Mouse (Mus musculus): ENCODE results near the gene Mfsd14b. TPM values are rescaled to one million over a fixed set of nuclear protein-coding genes. Genes with fewer than 3 reads are reported as not detected.
A peak's percentile ranks its signal among the peaks of the same experiment; 100 is the strongest.

The Mfsd14b gene
- polyA plus RNA-seq (2015; fragmentation: Nextera tagmentation; extraction: Ambion mirVana), result 41.9 and 45.0 TPM in 2 replicates

DNA sequence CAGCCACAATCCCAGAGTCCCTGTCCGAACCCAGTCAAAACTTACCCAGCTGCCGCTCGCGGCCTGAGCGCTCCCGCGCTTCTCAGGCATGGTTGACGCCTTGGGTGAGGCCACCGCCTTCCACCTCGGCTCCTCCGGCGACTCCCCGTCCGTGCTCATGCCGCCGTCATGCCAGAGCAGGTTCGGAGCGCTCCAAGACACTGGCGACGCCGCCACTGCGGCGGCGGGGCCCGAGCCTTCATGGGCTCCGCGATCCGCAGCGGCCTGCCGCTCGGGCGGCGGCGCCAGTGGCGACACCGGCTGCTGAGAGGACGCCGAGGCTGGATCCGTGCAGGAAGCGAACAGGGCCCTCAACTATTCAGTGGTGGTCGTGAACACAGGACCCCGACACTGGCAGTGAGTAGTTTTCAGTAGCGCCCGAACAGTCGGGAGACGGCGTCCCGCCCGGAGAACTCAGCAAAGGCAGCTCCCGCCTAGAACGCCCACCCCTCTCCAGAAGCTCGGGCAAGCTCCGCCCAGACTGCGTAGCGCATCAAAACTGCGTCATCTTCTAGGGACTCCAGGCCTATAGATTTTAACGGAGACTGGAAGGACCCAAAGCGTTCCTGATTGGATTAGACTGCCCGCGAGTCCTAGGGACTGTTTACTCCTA, at the start of gene Mfsd14b:
TSS of gene Mfsd14b (minus strand) at position 517 of the 652 bp plus-strand sequence.
- H3K9me3 ChIP-seq (replicated peaks), result no peaks in the 10 kb centered on the region
- H3K36me3 ChIP-seq (replicated peaks), result no peaks in the 10 kb centered on the region
- peak within 1 kb of the TSS; percentile 84 for H3K9ac ChIP-seq
- peak within 1 kb of the TSS; percentile 86 for H3K4me3 ChIP-seq (replicated peaks)
- no peaks in the 10 kb centered on the region for H3K27me3 ChIP-seq
- WGBS (ENCODE audit: insufficient replicate concordance), result under 1% methylated on average over 60 of the region's 60 CpGs
- peak within 1 kb of the TSS; percentile 93 for H3K27ac ChIP-seq (replicated peaks)
- H3K4me2 ChIP-seq, result peak within 1 kb of the TSS; percentile 82
- peaks cover 25% of the 10 kb centered on the region for H3K4me1 ChIP-seq (replicated peaks)
- ATAC-seq (ENCODE audit: insufficient read depth), result peak; percentile 96

DNA sequence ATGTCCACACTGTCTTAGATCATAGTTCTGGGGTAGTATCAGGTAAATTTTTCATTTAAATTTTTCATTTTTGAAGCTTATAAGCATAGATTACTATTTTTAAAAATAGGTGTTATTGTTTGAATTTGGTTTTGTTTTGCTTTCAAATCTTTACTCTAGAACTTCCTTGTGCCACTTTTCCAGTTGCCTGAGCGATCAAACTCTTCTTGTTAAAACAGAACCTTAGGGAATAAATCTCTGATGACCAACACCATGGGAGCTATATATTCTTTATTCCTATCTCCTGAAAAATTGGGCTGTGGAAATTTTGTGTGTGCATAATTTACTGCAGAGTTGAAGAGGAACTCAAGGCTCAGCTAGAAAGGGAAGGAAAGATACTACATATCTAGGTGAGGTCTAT, 37.2 kb upstream of the Mfsd14b start, which contains the start of gene Olfr466:
TSS of gene Olfr466 (plus strand) at position 301 of the 400 bp plus-strand sequence.
- Histone ChIP-seq H3K27me3 (no peaks in the 10 kb centered on the region), H3K27ac (replicated peaks) (no peak within 1 kb of the TSS), H3K36me3 (replicated peaks) (no peaks in the 10 kb centered on the region), H3K4me1 (replicated peaks) (no peaks in the 10 kb centered on the region), H3K4me3 (replicated peaks) (no peak within 1 kb of the TSS), H3K9me3 (replicated peaks) (no peaks in the 10 kb centered on the region), H3K9ac (no peak within 1 kb of the TSS), H3K4me2 (no peak within 1 kb of the TSS)
- WGBS (ENCODE audit: insufficient replicate concordance), result 43% methylated on average over 1 of the region's 1 CpGs
- no peak for ATAC-seq (ENCODE audit: insufficient read depth)

DNA sequence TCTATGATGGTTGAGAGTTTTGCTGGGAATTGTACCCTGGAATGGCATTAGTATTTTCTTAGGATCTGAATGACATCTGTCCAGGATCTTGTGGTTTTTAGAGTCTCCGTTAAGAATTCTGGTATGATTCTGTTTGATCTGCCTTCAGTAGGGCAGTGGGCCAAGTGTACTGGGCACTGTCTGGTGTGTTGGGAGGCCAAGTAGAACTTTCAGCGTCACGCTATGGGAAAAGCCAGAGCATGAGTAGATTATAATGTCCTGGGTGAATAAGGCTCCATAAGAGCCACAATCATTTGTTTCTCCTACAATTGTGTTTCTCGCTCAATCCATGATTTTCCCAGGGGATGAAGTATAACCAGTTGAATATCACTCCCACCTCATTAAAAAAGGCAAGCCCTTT, 25.0 kb upstream of the Mfsd14b start, which contains the start of gene Olfr465-ps1:
TSS of gene Olfr465-ps1 (plus strand) at position 301 of the 400 bp plus-strand sequence.
- H3K4me2 ChIP-seq, result no peak within 1 kb of the TSS
- H3K9me3 ChIP-seq (replicated peaks), result no peaks in the 10 kb centered on the region
- no peak within 1 kb of the TSS for H3K4me3 ChIP-seq (replicated peaks)
- no peaks in the 10 kb centered on the region for H3K4me1 ChIP-seq (replicated peaks)
- ATAC-seq (ENCODE audit: insufficient read depth), result no peak
- no peaks in the 10 kb centered on the region for H3K36me3 ChIP-seq (replicated peaks)
- H3K27ac ChIP-seq (replicated peaks), result no peak within 1 kb of the TSS
- WGBS (ENCODE audit: insufficient replicate concordance), result 61% methylated on average over 4 of the region's 4 CpGs
- H3K9ac ChIP-seq, result no peak within 1 kb of the TSS
- no peaks in the 10 kb centered on the region for H3K27me3 ChIP-seq

DNA sequence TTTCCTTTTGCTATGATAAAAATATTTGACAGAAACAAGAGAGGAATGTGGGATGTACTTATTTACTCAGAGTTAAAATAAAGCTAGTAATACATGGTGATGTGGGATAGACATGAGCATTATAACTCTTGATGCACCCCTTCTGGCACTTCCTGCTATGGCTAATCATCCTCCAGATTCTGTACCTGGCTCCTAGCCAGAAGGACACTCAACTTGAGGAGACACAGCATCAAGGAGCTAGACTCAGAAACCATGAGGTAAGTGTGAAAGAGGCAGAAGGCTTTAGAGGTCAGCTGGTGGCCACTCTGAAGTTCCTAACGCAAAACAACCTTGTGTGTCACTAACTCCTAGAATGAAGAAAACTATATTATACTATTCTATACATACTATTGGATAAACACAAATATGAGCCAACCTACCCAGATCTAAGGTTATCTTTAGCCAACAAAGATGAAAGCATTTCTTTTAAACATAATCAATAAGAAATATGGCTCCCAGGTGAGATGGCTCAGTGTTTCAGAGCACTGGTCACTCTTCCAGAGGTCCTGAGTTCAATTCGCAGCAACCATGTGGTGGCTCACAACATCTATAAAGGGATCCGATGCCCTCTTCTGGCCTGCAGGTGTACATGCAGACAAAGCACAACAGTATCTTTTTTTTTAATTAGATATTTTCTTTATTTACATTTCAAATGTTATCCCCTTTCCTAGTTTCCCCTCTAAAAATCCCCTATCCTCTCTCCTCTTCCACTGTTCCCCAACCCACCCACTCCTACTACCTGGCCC, 14.5 kb upstream of the Mfsd14b start:
- 35% methylated on average over 3 of the region's 3 CpGs for WGBS (ENCODE audit: insufficient replicate concordance)
- Histone ChIP-seq H3K9ac (no peak overlapping the region), H3K4me1 (replicated peaks) (peaks cover 10% of the 10 kb centered on the region), H3K27me3 (no peaks in the 10 kb centered on the region), H3K36me3 (replicated peaks) (no peaks in the 10 kb centered on the region), H3K4me3 (replicated peaks) (no peak overlapping the region), H3K9me3 (replicated peaks) (no peaks in the 10 kb centered on the region), H3K27ac (replicated peaks) (no peak overlapping the region), H3K4me2 (no peak overlapping the region)
- 0 out of 2 replicates have a peak, but pooled peaks have one; percentile 47 for ATAC-seq (ENCODE audit: insufficient read depth)

DNA sequence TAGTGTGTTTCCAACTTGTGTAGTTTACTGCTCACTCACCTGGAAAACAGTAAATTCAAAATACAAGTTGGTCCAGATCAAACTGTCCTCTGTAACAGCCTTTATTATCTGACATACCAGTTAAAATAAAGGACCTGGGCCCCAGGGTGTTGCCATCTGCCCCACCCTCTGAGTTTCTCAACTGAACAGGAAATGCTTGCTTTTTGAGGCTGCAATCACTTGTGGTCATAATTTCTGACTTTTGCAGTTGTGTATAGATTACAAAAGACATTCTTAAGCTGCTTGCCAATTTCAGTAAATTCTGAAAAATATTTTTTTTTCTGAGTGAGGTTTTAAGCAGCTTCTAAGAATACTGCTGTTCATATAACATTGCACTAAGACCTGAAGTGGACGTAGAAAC, 9.3 kb upstream of the Mfsd14b start:
- peak overlapping the region; percentile 52 for H3K4me2 ChIP-seq
- no peaks in the 10 kb centered on the region for H3K36me3 ChIP-seq (replicated peaks)
- H3K4me1 ChIP-seq (replicated peaks), result peaks cover 21% of the 10 kb centered on the region
- WGBS (ENCODE audit: insufficient replicate concordance), result 24% methylated on average over 1 of the region's 1 CpGs
- H3K27ac ChIP-seq (replicated peaks), result peak overlapping the region; percentile 68
- H3K4me3 ChIP-seq (replicated peaks), result no peak overlapping the region
- no peaks in the 10 kb centered on the region for H3K27me3 ChIP-seq
- H3K9me3 ChIP-seq (replicated peaks), result no peaks in the 10 kb centered on the region
- ATAC-seq (ENCODE audit: insufficient read depth), result peak; percentile 87
- no peak overlapping the region for H3K9ac ChIP-seq

DNA sequence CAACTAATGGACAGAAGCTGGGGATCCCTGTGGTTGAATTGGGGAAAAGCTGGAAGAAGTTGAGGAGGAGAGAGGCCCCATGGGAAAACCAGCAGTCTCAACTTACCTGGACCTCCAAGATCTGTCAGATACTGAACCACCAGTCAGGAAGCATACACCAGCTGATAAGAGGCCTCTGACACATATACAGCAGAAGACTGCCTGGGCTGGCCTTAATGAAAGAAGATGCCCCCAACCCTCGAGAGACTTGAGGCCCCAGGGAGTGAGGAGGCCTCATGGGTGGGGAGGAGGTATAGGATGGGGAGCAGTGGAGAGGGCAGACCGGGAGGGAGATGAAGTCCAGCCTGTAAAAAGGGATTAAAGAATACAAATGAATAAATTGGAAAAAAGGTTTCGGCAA, 8.2 kb upstream of the Mfsd14b start:
- Histone ChIP-seq H3K9me3 (replicated peaks) (no peaks in the 10 kb centered on the region), H3K36me3 (replicated peaks) (no peaks in the 10 kb centered on the region), H3K27me3 (no peaks in the 10 kb centered on the region), H3K9ac (no peak overlapping the region), H3K4me3 (replicated peaks) (no peak overlapping the region), H3K27ac (replicated peaks) (peak overlapping the region; percentile 29; the same call in 1 of the 2 replicates), H3K4me2 (no peak overlapping the region), H3K4me1 (replicated peaks) (peaks cover 21% of the 10 kb centered on the region)
- ATAC-seq (ENCODE audit: insufficient read depth), result peak; percentile 29; the same call in 1 of the 2 replicates
- 47% methylated on average over 3 of the region's 3 CpGs for WGBS (ENCODE audit: insufficient replicate concordance)

DNA sequence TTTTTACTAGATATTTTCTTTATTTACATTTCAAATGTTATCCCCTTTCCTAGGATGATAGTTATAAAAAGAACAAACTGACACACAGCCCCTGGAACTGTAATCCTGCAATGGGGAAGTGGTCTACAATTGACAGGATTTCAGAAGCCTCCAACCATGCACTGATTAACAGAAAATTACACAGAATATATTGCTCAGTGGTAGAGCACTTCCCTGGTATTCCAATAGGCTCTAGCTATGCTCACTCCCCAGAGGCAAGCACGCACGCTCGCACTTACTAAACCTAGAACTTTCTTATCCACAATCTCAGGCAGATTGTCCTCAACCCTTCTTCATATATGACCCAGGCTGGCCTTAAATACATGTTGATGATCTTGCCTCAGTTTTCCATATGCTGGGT, 464 bp upstream of the Mfsd14b start:
- ATAC-seq (ENCODE audit: insufficient read depth), result no peak
- H3K27me3 ChIP-seq, result no peaks in the 10 kb centered on the region
- peaks cover 22% of the 10 kb centered on the region for H3K4me1 ChIP-seq (replicated peaks)
- peak overlapping the region; percentile 84 for H3K9ac ChIP-seq
- H3K27ac ChIP-seq (replicated peaks), result peak overlapping the region; percentile 93
- WGBS (ENCODE audit: insufficient replicate concordance), result 64% methylated on average over 3 of the region's 3 CpGs
- H3K9me3 ChIP-seq (replicated peaks), result no peaks in the 10 kb centered on the region
- H3K36me3 ChIP-seq (replicated peaks), result no peaks in the 10 kb centered on the region
- peak overlapping the region; percentile 86 for H3K4me3 ChIP-seq (replicated peaks)
- H3K4me2 ChIP-seq, result peak overlapping the region; percentile 82

DNA sequence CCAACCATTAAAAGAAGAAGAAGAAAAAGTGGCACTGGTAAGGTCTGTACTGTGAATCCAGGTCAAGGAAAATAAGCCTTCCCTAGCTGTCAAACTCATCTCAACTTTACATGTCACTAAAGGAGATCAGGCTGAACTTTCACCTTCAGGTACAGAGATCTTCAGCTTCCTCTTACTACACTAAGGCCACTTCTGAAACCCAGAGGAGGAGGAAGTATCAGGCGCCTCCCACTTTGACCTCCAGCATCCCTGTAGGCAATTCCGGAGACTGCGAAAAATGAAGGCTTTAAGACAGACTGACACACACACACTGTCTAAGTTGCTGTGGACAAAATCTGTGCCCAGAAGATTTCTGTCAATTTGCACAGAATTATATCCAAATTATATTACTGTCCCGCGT, 814 bp downstream of the Mfsd14b start:
- peak; percentile 46 for ATAC-seq (ENCODE audit: insufficient read depth)
- Histone ChIP-seq H3K4me2 (peak overlapping the region; percentile 82), H3K36me3 (replicated peaks) (no peaks in the 10 kb centered on the region), H3K27ac (replicated peaks) (peak overlapping the region; percentile 93), H3K4me3 (replicated peaks) (peak overlapping the region; percentile 86), H3K9ac (peak overlapping the region; percentile 84), H3K9me3 (replicated peaks) (no peaks in the 10 kb centered on the region), H3K4me1 (replicated peaks) (peaks cover 25% of the 10 kb centered on the region), H3K27me3 (no peaks in the 10 kb centered on the region)
- 0% methylated on average over 5 of the region's 5 CpGs for WGBS (ENCODE audit: insufficient replicate concordance)

DNA sequence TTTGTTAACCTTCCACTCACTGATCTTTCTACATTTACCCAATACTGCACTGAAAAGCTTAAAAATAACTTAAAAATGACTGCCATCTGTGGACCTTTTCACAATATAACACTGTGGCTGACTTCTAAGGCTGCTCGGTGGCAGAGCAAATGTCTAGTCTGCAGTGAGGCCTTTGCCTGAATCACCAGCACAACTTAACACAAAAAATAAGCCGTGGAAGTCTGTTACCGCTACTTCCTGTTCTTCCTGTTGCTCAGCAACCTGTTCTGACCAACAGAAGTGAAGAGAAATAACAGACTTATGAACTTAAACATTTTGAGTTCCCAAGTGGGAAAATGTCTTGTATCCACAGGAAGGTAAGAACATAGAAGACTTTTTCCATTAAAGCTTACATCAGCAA, 11.5 kb downstream of the Mfsd14b start:
- Histone ChIP-seq H3K4me3 (replicated peaks) (no peak overlapping the region), H3K27me3 (no peaks in the 10 kb centered on the region), H3K9me3 (replicated peaks) (no peaks in the 10 kb centered on the region), H3K9ac (no peak overlapping the region), H3K27ac (replicated peaks) (no peak overlapping the region), H3K4me1 (replicated peaks) (peaks cover 24% of the 10 kb centered on the region), H3K36me3 (replicated peaks) (peaks cover 6% of the 10 kb centered on the region; the same call in 1 of the 2 replicates), H3K4me2 (no peak overlapping the region)
- 56% methylated on average over 3 of the region's 3 CpGs for WGBS (ENCODE audit: insufficient replicate concordance)
- ATAC-seq (ENCODE audit: insufficient read depth), result no peak

DNA sequence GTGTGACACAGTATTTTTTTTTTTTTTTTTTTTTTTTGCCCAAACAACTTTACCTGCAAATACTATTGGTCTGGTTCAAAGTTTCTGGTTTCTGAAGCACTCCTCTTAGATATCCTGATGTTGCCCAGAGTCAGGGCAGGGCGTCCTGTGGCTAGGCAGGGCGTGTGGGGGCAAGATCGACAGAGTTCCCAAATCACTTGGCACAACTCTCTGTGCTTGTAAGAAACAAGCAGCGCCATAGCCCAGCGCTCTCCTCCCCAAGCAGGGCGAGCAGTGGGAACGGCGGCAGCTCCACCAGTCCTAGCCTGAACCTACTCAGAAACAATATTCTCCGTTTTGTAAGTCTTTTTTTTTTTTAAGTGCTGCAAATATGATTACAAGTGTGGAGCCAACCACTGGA, 12.1 kb downstream of the Mfsd14b start:
- WGBS (ENCODE audit: insufficient replicate concordance), result 76% methylated on average over 9 of the region's 9 CpGs
- no peak for ATAC-seq (ENCODE audit: insufficient read depth)

DNA sequence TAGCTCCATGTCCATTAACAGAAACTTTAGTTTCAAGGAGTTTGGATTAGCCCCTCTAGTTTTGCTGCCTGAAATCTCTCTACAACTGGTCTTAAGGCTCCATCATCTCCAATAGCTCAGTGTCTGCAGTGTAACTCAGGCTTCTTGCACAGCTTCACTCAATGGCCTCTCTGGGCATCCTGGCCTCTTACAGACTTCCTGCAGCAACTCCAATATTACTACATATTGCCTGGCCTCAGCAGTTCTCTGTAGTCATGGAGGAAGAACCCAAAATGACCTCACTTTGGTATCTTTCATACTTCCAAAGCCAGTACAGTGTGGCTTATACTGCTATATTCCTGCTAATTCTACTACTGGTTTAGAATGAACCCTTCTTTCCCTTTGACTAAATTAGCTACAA, 15.8 kb downstream of the Mfsd14b start:
- no peaks in the 10 kb centered on the region for H3K27me3 ChIP-seq
- no peaks in the 10 kb centered on the region for H3K9me3 ChIP-seq (replicated peaks)
- no peak for ATAC-seq (ENCODE audit: insufficient read depth)
- peaks cover 23% of the 10 kb centered on the region for H3K4me1 ChIP-seq (replicated peaks)
- no peak overlapping the region for H3K4me3 ChIP-seq (replicated peaks)
- no peak overlapping the region for H3K4me2 ChIP-seq
- no peak overlapping the region for H3K27ac ChIP-seq (replicated peaks)
- H3K9ac ChIP-seq, result no peak overlapping the region
- peaks cover 6% of the 10 kb centered on the region for H3K36me3 ChIP-seq (replicated peaks)

More for the DNA sequence above, 12.1 kb downstream of the Mfsd14b start:
- H3K27me3 ChIP-seq, result no peaks in the 10 kb centered on the region
- H3K36me3 ChIP-seq (replicated peaks), result 0 out of 2 replicates have a peak, but pooled peaks cover 3% of the 10 kb centered on the region
- H3K9ac ChIP-seq, result no peak overlapping the region
- H3K4me1 ChIP-seq (replicated peaks), result peaks cover 26% of the 10 kb centered on the region
- no peak overlapping the region for H3K27ac ChIP-seq (replicated peaks)
- no peaks in the 10 kb centered on the region for H3K9me3 ChIP-seq (replicated peaks)
- no peak overlapping the region for H3K4me3 ChIP-seq (replicated peaks)
- no peak overlapping the region for H3K4me2 ChIP-seq

Measured in liver, embryonic 15.5 days (tissue).